Mouse (Mus musculus): ENCODE data around the gene Ndufv1. TPM values are rescaled to one million over a fixed set of nuclear protein-coding genes. Genes with fewer than 3 reads are reported as not detected.
"Not testable (repeated sequence)": the region's sequence is repeated elsewhere in the genome, so short reads cannot be mapped to it uniquely, and the experiment has no call there.

The Ndufv1 gene
- 241 and 262 TPM in 2 replicates for polyA plus RNA-seq (2014; fragmentation: Nextera tagmentation; extraction: Ambion mirVana)

DNA sequence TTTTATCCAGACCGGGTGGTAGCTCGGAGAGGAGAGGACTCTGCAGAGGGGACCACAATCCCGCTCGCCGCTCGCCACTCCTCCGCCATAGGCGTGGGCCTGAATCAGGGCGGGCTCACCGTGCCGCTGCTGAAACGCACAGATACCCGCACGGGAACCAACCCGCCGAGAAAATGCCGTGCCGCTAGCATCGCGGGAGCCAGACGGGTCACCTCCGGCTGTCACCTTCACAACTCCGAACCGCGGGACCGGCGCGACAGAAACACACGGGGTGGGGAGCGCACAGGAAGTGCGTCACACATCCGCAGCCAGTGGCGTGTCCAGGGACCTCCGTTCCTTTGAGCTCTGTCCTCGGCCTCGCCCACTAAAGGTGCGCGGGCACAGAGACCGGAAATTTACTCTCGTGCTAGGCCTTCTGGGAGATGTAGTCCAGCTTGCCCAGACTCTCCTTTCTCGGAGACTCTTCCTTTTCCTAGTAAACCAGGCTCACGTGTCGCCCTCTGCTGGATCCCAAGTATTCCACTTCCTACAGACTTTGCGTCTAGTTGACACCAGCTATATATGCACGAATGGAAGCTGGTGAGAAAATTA lies at the start of gene Ndufv1:
Ndufv1 (minus strand) TSS at position 375 of the 591 bp plus-strand sequence.
- peak within 1 kb of the TSS; percentile 51 for H3K4me2 ChIP-seq (ENCODE audit: low read depth, low read length)
- H3K36me3 ChIP-seq (ENCODE audit: control insufficient read depth, insufficient read depth, low read length) = peaks cover 21% of the 10 kb centered on the region
- peak within 1 kb of the TSS; percentile 59 for H3K9ac ChIP-seq (replicated peaks; ENCODE audit: low read depth, low read length)
- H3K27ac ChIP-seq (ENCODE audit: low read depth, low read length) = peak within 1 kb of the TSS; percentile 73
- 0% methylated on average over 45 of the region's 45 CpGs for WGBS
- peaks cover 11% of the 10 kb centered on the region for H3K4me1 ChIP-seq (ENCODE audit: control insufficient read depth, insufficient read depth, low read length)
- H3K4me3 ChIP-seq (ENCODE audit: low read depth, low read length) = peak within 1 kb of the TSS; percentile 69
- H3K9me3 ChIP-seq (ENCODE audit: control insufficient read depth, low read length) = no peaks in the 10 kb centered on the region
- ATAC-seq (ENCODE audit: low read depth) = peak; percentile 99
- H3K27me3 ChIP-seq (ENCODE audit: control insufficient read depth, insufficient read depth, low read length) = no peaks in the 10 kb centered on the region

- no peak overlapping the region for H3K9ac ChIP-seq (replicated peaks; ENCODE audit: low read depth, low read length)
- no peak overlapping the region for H3K27ac ChIP-seq (ENCODE audit: low read depth, low read length)
- H3K4me3 ChIP-seq (ENCODE audit: low read depth, low read length) = no peak overlapping the region
- no peak for ATAC-seq (ENCODE audit: low read depth)
- no peaks in the 10 kb centered on the region for H3K27me3 ChIP-seq (ENCODE audit: control insufficient read depth, insufficient read depth, low read length)
- WGBS = 92% methylated on average over 6 of the region's 6 CpGs
- no peaks in the 10 kb centered on the region for H3K9me3 ChIP-seq (ENCODE audit: control insufficient read depth, low read length)
- H3K4me1 ChIP-seq (ENCODE audit: control insufficient read depth, insufficient read depth, low read length) = no peaks in the 10 kb centered on the region
- no peaks in the 10 kb centered on the region for H3K36me3 ChIP-seq (ENCODE audit: control insufficient read depth, insufficient read depth, low read length)
- no peak overlapping the region for H3K4me2 ChIP-seq (ENCODE audit: low read depth, low read length)
These were observed 48.4 kb upstream of the Ndufv1 start for GRCm38 (mm10) chr19:4060899-4061465.

DNA sequence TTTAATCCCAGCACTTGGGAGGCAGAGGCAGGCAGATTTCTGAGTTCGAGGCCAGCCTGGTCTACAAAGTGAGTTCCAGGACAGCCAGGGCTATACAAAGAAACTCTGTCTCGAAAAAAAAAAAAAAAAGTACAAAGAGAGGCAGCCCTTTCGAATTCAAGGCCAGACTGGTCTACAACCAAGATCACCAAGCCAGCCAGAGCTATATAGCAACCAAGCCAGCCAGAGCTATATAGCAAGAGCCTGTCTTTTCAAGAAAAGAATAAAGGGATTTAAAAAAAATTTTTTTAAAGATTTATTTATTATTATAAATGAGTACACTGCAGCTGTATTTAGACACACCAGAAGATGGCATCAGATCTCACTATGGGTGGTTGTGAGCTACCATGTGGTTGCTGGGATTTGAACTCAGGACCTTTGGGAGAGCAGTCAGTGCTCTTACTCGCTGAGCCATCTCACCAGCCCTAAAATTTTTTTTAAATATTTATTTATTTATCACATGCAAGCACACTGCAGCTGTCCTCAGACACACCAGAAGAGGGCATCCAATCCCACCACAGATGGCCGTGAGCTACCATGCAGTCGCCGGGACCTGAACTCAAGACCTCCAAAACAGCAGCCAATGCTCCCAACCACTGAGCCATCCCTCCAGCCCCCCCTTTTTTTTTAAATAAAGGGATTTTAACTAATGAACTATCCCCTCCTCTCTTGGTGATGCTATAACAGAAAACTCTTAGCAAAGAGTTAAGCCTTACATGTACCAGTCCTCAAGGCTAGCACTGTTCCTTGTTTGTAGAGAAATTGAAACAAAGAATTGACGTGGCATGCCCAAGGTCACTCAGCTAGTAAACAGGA lies 47.7 kb upstream of the Ndufv1 start:
- H3K27ac ChIP-seq (ENCODE audit: low read depth, low read length); H3K4me1 ChIP-seq (ENCODE audit: control insufficient read depth, insufficient read depth, low read length); H3K4me3 ChIP-seq (ENCODE audit: low read depth, low read length); ATAC-seq (ENCODE audit: low read depth); H3K9ac ChIP-seq (replicated peaks; ENCODE audit: low read depth, low read length); H3K27me3 ChIP-seq (ENCODE audit: control insufficient read depth, insufficient read depth, low read length); H3K4me2 ChIP-seq (ENCODE audit: low read depth, low read length); H3K9me3 ChIP-seq (ENCODE audit: control insufficient read depth, low read length); H3K36me3 ChIP-seq (ENCODE audit: control insufficient read depth, insufficient read depth, low read length): not testable (repeated sequence)
- 92% methylated on average over 8 of the region's 8 CpGs for WGBS

DNA sequence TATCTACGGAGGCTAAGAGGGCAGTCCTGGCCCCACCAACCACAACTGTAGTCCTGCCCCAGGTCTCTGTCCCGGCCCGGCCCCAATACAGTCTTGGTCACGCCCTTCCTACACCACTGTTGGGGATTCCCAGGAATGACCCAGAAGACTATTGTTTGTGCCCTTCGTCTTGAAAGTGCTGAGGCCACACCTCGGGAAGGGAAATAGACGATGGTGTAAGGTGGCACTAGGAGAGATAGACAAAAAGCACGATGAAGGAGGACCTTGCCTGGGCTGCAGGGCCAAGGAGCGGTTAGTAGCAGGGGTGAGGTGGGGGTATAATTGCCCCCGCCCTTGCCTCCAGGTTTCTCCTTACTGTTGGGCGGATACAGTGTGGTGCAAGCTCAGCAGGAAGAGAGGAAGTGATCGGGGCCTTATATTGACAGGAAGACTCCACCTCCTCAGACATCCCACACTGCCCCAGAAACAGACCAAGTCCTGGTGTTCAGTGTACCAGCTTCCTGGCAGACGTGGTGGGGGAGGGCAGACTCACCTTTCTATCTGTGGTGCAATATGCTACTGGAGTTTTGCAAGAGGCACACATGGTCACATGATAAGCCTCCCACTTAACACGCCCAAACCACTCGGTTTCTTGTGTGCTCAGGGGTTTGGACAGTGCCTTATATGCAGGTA lies 46.6 kb upstream of the Ndufv1 start, which contains the start of gene Gstp3:
Gstp3 (minus strand) TSS at position 501 of the 672 bp plus-strand sequence.
- H3K27me3 ChIP-seq (ENCODE audit: control insufficient read depth, insufficient read depth, low read length) = no peaks in the 10 kb centered on the region
- 76% methylated on average over 15 of the region's 15 CpGs for WGBS
- H3K36me3 ChIP-seq (ENCODE audit: control insufficient read depth, insufficient read depth, low read length) = no peaks in the 10 kb centered on the region
- no peak within 1 kb of the TSS for H3K4me3 ChIP-seq (ENCODE audit: low read depth, low read length)
- H3K9me3 ChIP-seq (ENCODE audit: control insufficient read depth, low read length) = no peaks in the 10 kb centered on the region
- H3K27ac ChIP-seq (ENCODE audit: low read depth, low read length) = no peak within 1 kb of the TSS
- H3K4me1 ChIP-seq (ENCODE audit: control insufficient read depth, insufficient read depth, low read length) = no peaks in the 10 kb centered on the region
- ATAC-seq (ENCODE audit: low read depth) = no peak
- H3K9ac ChIP-seq (replicated peaks; ENCODE audit: low read depth, low read length) = no peak within 1 kb of the TSS
- no peak within 1 kb of the TSS for H3K4me2 ChIP-seq (ENCODE audit: low read depth, low read length)

- WGBS = 91% methylated on average over 5 of the region's 5 CpGs
- Histone ChIP-seq H3K4me2 (ENCODE audit: low read depth, low read length) (no peak overlapping the region), H3K4me3 (ENCODE audit: low read depth, low read length) (no peak overlapping the region), H3K36me3 (ENCODE audit: control insufficient read depth, insufficient read depth, low read length) (no peaks in the 10 kb centered on the region), H3K9me3 (ENCODE audit: control insufficient read depth, low read length) (no peaks in the 10 kb centered on the region), H3K9ac (replicated peaks; ENCODE audit: low read depth, low read length) (no peak overlapping the region), H3K27me3 (ENCODE audit: control insufficient read depth, insufficient read depth, low read length) (no peaks in the 10 kb centered on the region), H3K27ac (ENCODE audit: low read depth, low read length) (no peak overlapping the region), H3K4me1 (ENCODE audit: control insufficient read depth, insufficient read depth, low read length) (no peaks in the 10 kb centered on the region)
- no peak for ATAC-seq (ENCODE audit: low read depth)
These were observed 46.0 kb upstream of the Ndufv1 start for GRCm38 (mm10) chr19:4058581-4058980.

DNA sequence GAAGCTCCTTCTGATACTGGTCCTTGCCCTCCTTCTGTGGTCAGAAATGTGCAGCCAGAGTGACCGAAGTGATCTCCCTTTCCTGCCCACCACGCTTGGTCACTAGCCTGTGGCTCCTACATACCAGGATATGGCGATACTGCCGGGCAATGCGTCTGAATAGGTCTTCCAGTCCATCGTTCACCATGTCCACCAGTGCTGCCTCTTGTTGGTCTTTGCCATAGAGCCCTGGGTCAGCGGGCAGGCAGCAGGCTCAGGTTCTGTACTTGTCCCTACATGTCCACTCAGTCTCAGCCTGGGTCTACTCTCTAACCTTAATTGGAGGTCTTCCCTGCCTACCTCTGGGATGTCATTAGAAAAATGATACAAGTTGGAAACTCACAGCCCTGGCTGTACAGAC lies 45.4 kb upstream of the Ndufv1 start:
- ATAC-seq (ENCODE audit: low read depth) = no peak
- WGBS = 97% methylated on average over 7 of the region's 7 CpGs

GRCm38 (mm10) chr19:4057389-4057788 lies 44.8 kb upstream of the Ndufv1 start:
- H3K27me3 ChIP-seq (ENCODE audit: control insufficient read depth, insufficient read depth, low read length) = no peaks in the 10 kb centered on the region
- no peak overlapping the region for H3K9ac ChIP-seq (replicated peaks; ENCODE audit: low read depth, low read length)
- no peak overlapping the region for H3K4me3 ChIP-seq (ENCODE audit: low read depth, low read length)
- H3K4me1 ChIP-seq (ENCODE audit: control insufficient read depth, insufficient read depth, low read length) = no peaks in the 10 kb centered on the region
- H3K27ac ChIP-seq (ENCODE audit: low read depth, low read length) = no peak overlapping the region
- 83% methylated on average over 13 of the region's 13 CpGs for WGBS
- H3K9me3 ChIP-seq (ENCODE audit: control insufficient read depth, low read length) = no peaks in the 10 kb centered on the region
- no peak for ATAC-seq (ENCODE audit: low read depth)
- no peak overlapping the region for H3K4me2 ChIP-seq (ENCODE audit: low read depth, low read length)
- H3K36me3 ChIP-seq (ENCODE audit: control insufficient read depth, insufficient read depth, low read length) = no peaks in the 10 kb centered on the region

More for the DNA sequence above, 45.4 kb upstream of the Ndufv1 start:
- no peaks in the 10 kb centered on the region for H3K4me1 ChIP-seq (ENCODE audit: control insufficient read depth, insufficient read depth, low read length)
- no peaks in the 10 kb centered on the region for H3K36me3 ChIP-seq (ENCODE audit: control insufficient read depth, insufficient read depth, low read length)
- H3K27ac ChIP-seq (ENCODE audit: low read depth, low read length) = no peak overlapping the region
- no peak overlapping the region for H3K9ac ChIP-seq (replicated peaks; ENCODE audit: low read depth, low read length)
- no peaks in the 10 kb centered on the region for H3K27me3 ChIP-seq (ENCODE audit: control insufficient read depth, insufficient read depth, low read length)
- no peak overlapping the region for H3K4me2 ChIP-seq (ENCODE audit: low read depth, low read length)
- no peaks in the 10 kb centered on the region for H3K9me3 ChIP-seq (ENCODE audit: control insufficient read depth, low read length)
- no peak overlapping the region for H3K4me3 ChIP-seq (ENCODE audit: low read depth, low read length)

DNA sequence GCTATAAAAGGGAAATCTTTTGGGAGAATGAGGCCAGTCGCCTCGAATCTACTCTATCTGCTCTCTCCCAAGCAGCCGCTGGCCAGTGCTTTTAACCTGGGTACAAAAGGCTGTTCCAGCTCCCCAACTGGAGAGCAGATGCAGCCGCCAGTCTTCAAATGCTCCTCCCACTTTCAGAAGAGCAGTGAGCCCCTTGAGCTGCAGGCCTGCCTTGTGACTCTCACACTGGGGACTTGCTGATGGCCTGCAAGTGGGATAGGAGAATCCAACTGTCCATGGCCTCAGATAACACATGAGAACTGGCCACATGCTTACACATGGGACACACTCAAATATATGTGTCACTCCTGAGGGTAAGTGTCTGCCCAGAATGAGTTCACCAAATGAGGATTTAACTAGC lies 44.1 kb upstream of the Ndufv1 start:
- H3K9me3 ChIP-seq (ENCODE audit: control insufficient read depth, low read length) = no peaks in the 10 kb centered on the region
- no peak overlapping the region for H3K4me3 ChIP-seq (ENCODE audit: low read depth, low read length)
- H3K4me1 ChIP-seq (ENCODE audit: control insufficient read depth, insufficient read depth, low read length) = no peaks in the 10 kb centered on the region
- no peak overlapping the region for H3K9ac ChIP-seq (replicated peaks; ENCODE audit: low read depth, low read length)
- H3K27ac ChIP-seq (ENCODE audit: low read depth, low read length) = no peak overlapping the region
- 40% methylated on average over 4 of the region's 4 CpGs for WGBS
- H3K4me2 ChIP-seq (ENCODE audit: low read depth, low read length) = no peak overlapping the region
- no peaks in the 10 kb centered on the region for H3K36me3 ChIP-seq (ENCODE audit: control insufficient read depth, insufficient read depth, low read length)
- no peaks in the 10 kb centered on the region for H3K27me3 ChIP-seq (ENCODE audit: control insufficient read depth, insufficient read depth, low read length)
- no peak for ATAC-seq (ENCODE audit: low read depth)
